Mouse (Mus musculus) intestine, embryonic 16.5 days (tissue): ENCODE measurements around the gene Creb3l4. TPM values are rescaled to one million over a fixed set of nuclear protein-coding genes. Genes with fewer than 3 reads are reported as not detected.
"Not testable (repeated sequence)": the region's sequence is repeated elsewhere in the genome, so short reads cannot be mapped to it uniquely, and the experiment has no call there.

Experiments used
- ATAC-seq: fragments of 200-750 bp; cut with Nextera tagmentation; 2 replicates; pipeline ENCODE4 v1.8.0; 2017; ENCODE audit warnings: moderate TSS enrichment, moderate library complexity
- H3K27ac ChIP-seq: fragments of 300-500 bp; sonication (generic); 2 replicates; pipeline ENCODE4 v1.5.1; 2014; ENCODE audit warnings: mild to moderate bottlenecking, low read length
- H3K27me3 ChIP-seq: fragments of 300-500 bp; sonication (generic); replicated peaks from 2 replicates; pipeline ENCODE4 v1.6.1; 2014; ENCODE audit warnings: low read length, control low read depth, mixed read lengths; ENCODE audit not compliant: control insufficient read depth, insufficient read depth
- H3K36me3 ChIP-seq: fragments of 300-500 bp; sonication (generic); 2 replicates; pipeline ENCODE4 v1.6.1; 2014; ENCODE audit warnings: low read length, control low read depth; ENCODE audit not compliant: control insufficient read depth, insufficient read depth
- H3K4me1 ChIP-seq: fragments of 300-500 bp; sonication (generic); 2 replicates; pipeline ENCODE4 v1.6.1; 2014; ENCODE audit warnings: low read length, control low read depth, mixed read lengths; ENCODE audit not compliant: control insufficient read depth, insufficient read depth
- H3K4me2 ChIP-seq: fragments of 300-500 bp; sonication (generic); 2 replicates; pipeline ENCODE4 v1.6.1; 2014; ENCODE audit warnings: low read depth, low read length, control low read depth
- H3K4me3 ChIP-seq: fragments of 300-500 bp; sonication (generic); 2 replicates; pipeline ENCODE4 v1.5.1; 2014; ENCODE audit warnings: mild to moderate bottlenecking, low read length
- H3K9ac ChIP-seq: fragments of 300-500 bp; sonication (generic); 2 replicates; pipeline ENCODE4 v1.6.1; 2014; ENCODE audit warnings: low read depth, low read length
- H3K9me3 ChIP-seq: fragments of 300-500 bp; sonication (generic); 2 replicates; pipeline ENCODE4 v1.6.1; 2016; ENCODE audit warnings: low read length, control low read depth; ENCODE audit not compliant: control insufficient read depth
- WGBS: fragments of 180-500 bp; shearing (Covaris S2); extraction: QIAGEN DNeasy Blood & Tissue Kit; methylation state at CpG from one replicate; pipeline ENCODE4 v1.1.7; 2014; 5-methylcytosine and 5-hydroxymethylcytosine counted together
- polyA plus RNA-seq: library from polyadenylated mRNA; unstranded; fragments of >200 nt; fragmentation: Nextera tagmentation; extraction: Ambion mirVana; gene quantifications from 2 replicates; pipeline ENCODE4 v1.2.1, GENCODE M21; 2015

Creb3l4 gene
- polyA plus RNA-seq, 1 experiment from 2014 or later = 18.9 TPM

GRCm38 (mm10) chr3:90255194-90255565 lies 11.9 kb upstream of the Creb3l4 start:
- peaks cover 13% of the 10 kb centered on the region for H3K36me3 ChIP-seq
- no peak for ATAC-seq
- 15% methylated on average over 2 of the region's 2 CpGs for WGBS
- peak overlapping the region; percentile 79 for H3K4me3 ChIP-seq
- no peaks in the 10 kb centered on the region for H3K27me3 ChIP-seq
- H3K9ac ChIP-seq = peak overlapping the region; percentile 84
- H3K9me3 ChIP-seq = no peaks in the 10 kb centered on the region
- peak overlapping the region; percentile 70 for H3K4me2 ChIP-seq
- peak overlapping the region; percentile 81; the same call in 1 of the 2 replicates for H3K27ac ChIP-seq
- peaks cover 11% of the 10 kb centered on the region for H3K4me1 ChIP-seq

GRCm38 (mm10) chr3:90254419-90255193 lies 11.3 kb upstream of the Creb3l4 start:
- Histone ChIP-seq H3K9ac (peak overlapping the region; percentile 84), H3K27me3 (no peaks in the 10 kb centered on the region), H3K36me3 (peaks cover 8% of the 10 kb centered on the region), H3K4me1 (peaks cover 11% of the 10 kb centered on the region), H3K27ac (peak overlapping the region; percentile 81), H3K4me3 (peak overlapping the region; percentile 79), H3K4me2 (peak overlapping the region; percentile 70), H3K9me3 (no peaks in the 10 kb centered on the region)
- under 1% methylated on average over 41 of the region's 41 CpGs for WGBS
- ATAC-seq = peak; percentile 78

GRCm38 (mm10) chr3:90253653-90254418 lies 10.5 kb upstream of the Creb3l4 start, which contains the start of gene Crtc2:
Crtc2 (plus strand) TSS chr3:90254163.
- Histone ChIP-seq H3K36me3 (peaks cover 8% of the 10 kb centered on the region), H3K9ac (peak within 1 kb of the TSS; percentile 84), H3K27ac (peak within 1 kb of the TSS; percentile 81), H3K4me3 (peak within 1 kb of the TSS; percentile 79), H3K9me3 (no peaks in the 10 kb centered on the region), H3K4me1 (peaks cover 12% of the 10 kb centered on the region), H3K27me3 (no peaks in the 10 kb centered on the region), H3K4me2 (peak within 1 kb of the TSS; percentile 70)
- ATAC-seq = peak; percentile 98
- WGBS = under 1% methylated on average over 40 of the region's 40 CpGs

GRCm38 (mm10) chr3:90253174-90253573 lies 9.9 kb upstream of the Creb3l4 start:
- H3K4me2 ChIP-seq, ATAC-seq, H3K4me3 ChIP-seq, H3K9ac ChIP-seq, H3K27me3 ChIP-seq, H3K27ac ChIP-seq, H3K36me3 ChIP-seq, H3K9me3 ChIP-seq: not testable (repeated sequence)
- WGBS = 93% methylated on average over 1 of the region's 1 CpGs
- H3K4me1 ChIP-seq = peaks cover 11% of the 10 kb centered on the region

- 88% methylated on average over 2 of the region's 2 CpGs for WGBS
- not testable (repeated sequence) for ATAC-seq, H3K9ac ChIP-seq, H3K4me2 ChIP-seq, H3K27me3 ChIP-seq, H3K36me3 ChIP-seq, H3K9me3 ChIP-seq, H3K27ac ChIP-seq, H3K4me3 ChIP-seq
- peaks cover 11% of the 10 kb centered on the region for H3K4me1 ChIP-seq
These were observed 9.3 kb upstream of the Creb3l4 start for GRCm38 (mm10) chr3:90252659-90253058.

GRCm38 (mm10) chr3:90251731-90252226 lies 8.5 kb upstream of the Creb3l4 start:
- H3K36me3 ChIP-seq, H3K27me3 ChIP-seq, H3K4me3 ChIP-seq, H3K9ac ChIP-seq, ATAC-seq, H3K9me3 ChIP-seq, H3K4me2 ChIP-seq, H3K27ac ChIP-seq: not testable (repeated sequence)
- WGBS = 98% methylated on average over 9 of the region's 12 CpGs
- peaks cover 14% of the 10 kb centered on the region for H3K4me1 ChIP-seq

- H3K36me3 ChIP-seq = peaks cover 8% of the 10 kb centered on the region
- ATAC-seq = no peak
- 81% methylated on average over 6 of the region's 6 CpGs for WGBS
- H3K27me3 ChIP-seq = no peaks in the 10 kb centered on the region
- no peak overlapping the region for H3K27ac ChIP-seq
- no peak overlapping the region for H3K9ac ChIP-seq
- H3K4me1 ChIP-seq = peaks cover 11% of the 10 kb centered on the region
- H3K4me2 ChIP-seq = no peak overlapping the region
- H3K4me3 ChIP-seq = no peak overlapping the region
- no peaks in the 10 kb centered on the region for H3K9me3 ChIP-seq
These were observed 7.5 kb upstream of the Creb3l4 start for GRCm38 (mm10) chr3:90250791-90251190.

GRCm38 (mm10) chr3:90248746-90249100 lies 5.4 kb upstream of the Creb3l4 start:
- peaks cover 8% of the 10 kb centered on the region for H3K36me3 ChIP-seq
- peak overlapping the region; percentile 89 for H3K9ac ChIP-seq
- H3K4me2 ChIP-seq = peak overlapping the region; percentile 94
- H3K9me3 ChIP-seq = no peaks in the 10 kb centered on the region
- peak overlapping the region; percentile 96 for H3K27ac ChIP-seq
- H3K4me1 ChIP-seq = peaks cover 5% of the 10 kb centered on the region; the same call in 1 of the 2 replicates
- no peaks in the 10 kb centered on the region for H3K27me3 ChIP-seq
- peak; percentile 21; the same call in 1 of the 2 replicates for ATAC-seq
- 3% methylated on average over 10 of the region's 10 CpGs for WGBS
- H3K4me3 ChIP-seq = peak overlapping the region; percentile 78

- Histone ChIP-seq H3K4me3 (peak within 1 kb of the TSS; percentile 78), H3K27me3 (no peaks in the 10 kb centered on the region), H3K36me3 (peaks cover 8% of the 10 kb centered on the region), H3K4me2 (peak within 1 kb of the TSS; percentile 94), H3K4me1 (peaks cover 5% of the 10 kb centered on the region; the same call in 1 of the 2 replicates), H3K9me3 (no peaks in the 10 kb centered on the region), H3K27ac (peak within 1 kb of the TSS; percentile 96), H3K9ac (peak within 1 kb of the TSS; percentile 89)
- WGBS = 0% methylated on average over 44 of the region's 44 CpGs
- peak; percentile 94 for ATAC-seq
These were observed 4.8 kb upstream of the Creb3l4 start, which contains the start of gene Slc39a1 for GRCm38 (mm10) chr3:90247960-90248745. Slc39a1 (plus strand) TSS chr3:90248172.
